Mouse (Mus musculus) hindbrain, embryonic 13.5 days (tissue): ENCODE measurements around the gene Nrp2. TPM values are rescaled to one million over a fixed set of nuclear protein-coding genes. Genes with fewer than 3 reads are reported as not detected.

Experiments
- ATAC-seq: fragments of 200-750 bp; cut with Nextera tagmentation; 2 replicates; pipeline ENCODE4 v1.8.0; 2017; ENCODE audit warnings: moderate TSS enrichment; ENCODE audit not compliant: low FRiP score
- H3K27ac ChIP-seq: fragments of 300-500 bp; sonication (generic); 2 replicates; pipeline ENCODE4 v1.5.1; 2015; ENCODE audit warnings: inconsistent platforms, mild to moderate bottlenecking, moderate library complexity
- H3K27me3 ChIP-seq: fragments of 300-500 bp; sonication (generic); 2 replicates; pipeline ENCODE4 v1.6.1; 2015; ENCODE audit warnings: mild to moderate bottlenecking, inconsistent platforms
- H3K36me3 ChIP-seq: fragments of 300-500 bp; sonication (generic); 2 replicates; pipeline ENCODE4 v1.6.1; 2015; ENCODE audit warnings: mild to moderate bottlenecking, inconsistent platforms
- H3K4me1 ChIP-seq: fragments of 300-500 bp; sonication (generic); replicated peaks from 2 replicates; pipeline ENCODE4 v1.6.1; 2015; ENCODE audit warnings: inconsistent platforms
- H3K4me2 ChIP-seq: fragments of 300-500 bp; sonication (generic); 2 replicates; pipeline ENCODE4 v1.6.1; 2015; ENCODE audit warnings: inconsistent platforms, mild to moderate bottlenecking, moderate library complexity
- H3K4me3 ChIP-seq: fragments of 300-500 bp; sonication (generic); 2 replicates; pipeline ENCODE4 v1.5.1; 2015; ENCODE audit warnings: mild to moderate bottlenecking, inconsistent platforms
- H3K9ac ChIP-seq: fragments of 300-500 bp; sonication (generic); 2 replicates; pipeline ENCODE4 v1.6.1; 2015; ENCODE audit warnings: mild to moderate bottlenecking, inconsistent platforms
- H3K9me3 ChIP-seq: fragments of 300-500 bp; sonication (generic); 2 replicates; pipeline ENCODE4 v1.6.1; 2016; ENCODE audit warnings: inconsistent platforms
- WGBS: fragments of 180-500 bp; shearing (Covaris S2); methylation state at CpG from one replicate; pipeline ENCODE4 v1.1.7; 2015; 5-methylcytosine and 5-hydroxymethylcytosine counted together
- polyA plus RNA-seq: library from polyadenylated mRNA; unstranded; fragments of >200 nt; fragmentation: Nextera tagmentation; extraction: Ambion mirVana; gene quantifications from 2 replicates; pipeline ENCODE4 v1.2.1, GENCODE M21; 2015

Nrp2 gene
- polyA plus RNA-seq, 1 experiment from 2014 or later: 35.7 TPM

DNA sequence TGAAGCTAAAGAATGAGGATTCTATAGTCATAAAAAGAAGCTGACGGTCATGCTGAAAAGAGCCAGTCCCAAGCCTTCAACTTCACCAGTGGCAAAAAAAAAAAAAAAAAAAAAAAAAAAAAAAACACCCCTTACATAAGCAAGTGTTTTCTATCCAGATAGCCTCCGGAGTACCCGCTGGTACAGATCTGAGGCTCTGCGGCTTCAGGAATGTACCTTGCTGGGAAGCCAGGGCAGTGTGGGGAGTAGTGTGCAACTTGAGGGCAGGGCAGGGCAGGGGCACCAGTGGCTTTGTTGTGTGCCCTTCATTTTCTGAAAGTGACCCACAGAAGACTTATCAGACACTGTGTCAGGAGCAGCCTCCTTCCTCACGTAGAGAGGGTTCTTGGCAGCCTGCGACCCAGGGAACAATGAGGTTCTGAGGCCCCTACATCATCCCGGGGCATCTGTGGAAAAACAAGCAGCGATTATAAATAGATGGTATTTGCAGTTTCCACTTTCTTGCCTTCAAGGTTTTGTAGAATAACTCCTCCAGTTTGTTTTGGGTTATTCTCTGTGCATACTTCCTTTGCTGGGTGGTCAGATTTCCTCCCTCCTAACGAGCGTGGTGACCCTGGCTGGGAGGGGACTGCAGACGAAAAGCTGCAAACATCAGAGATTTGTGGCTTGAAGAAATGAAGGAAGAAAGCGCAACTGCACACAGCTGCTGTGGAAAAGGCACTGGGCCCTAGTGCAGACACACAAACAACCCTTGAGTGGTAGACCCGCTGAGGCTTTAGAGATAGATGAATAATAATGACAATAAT is 26.5 kb downstream of the Nrp2 start:
- Histone ChIP-seq H3K4me1 (peaks cover 41% of the 10 kb centered on the region), H3K27me3 (0 out of 2 replicates have a peak, but pooled peaks cover 2% of the 10 kb centered on the region), H3K4me2 (no peak overlapping the region), H3K36me3 (peaks cover 7% of the 10 kb centered on the region), H3K9me3 (no peaks in the 10 kb centered on the region), H3K4me3 (no peak overlapping the region), H3K27ac (0 out of 2 replicates have a peak overlapping the region, but pooled peaks have one; percentile 55), H3K9ac (no peak overlapping the region)
- no peak for ATAC-seq
- 54% methylated on average over 13 of the region's 13 CpGs for WGBS

DNA sequence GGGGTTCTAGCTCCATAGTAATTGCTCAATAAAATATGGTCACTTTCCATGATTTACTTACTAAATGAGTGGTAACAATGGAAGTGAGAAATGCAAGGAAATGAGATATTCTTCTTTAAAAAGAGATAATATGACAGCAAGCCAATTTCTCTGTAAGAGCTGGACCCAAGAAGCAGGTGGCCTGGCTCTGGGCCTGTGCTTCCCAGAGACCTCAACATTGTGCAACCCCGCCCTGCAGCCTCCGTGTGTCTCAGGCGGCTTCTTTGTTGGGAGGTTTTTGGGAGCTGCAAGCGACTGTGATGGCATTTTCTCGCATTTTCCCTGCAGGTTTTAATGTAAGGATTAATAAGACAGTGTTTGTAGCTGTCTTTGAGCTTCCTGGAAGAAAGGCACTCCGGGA is 29.0 kb downstream of the Nrp2 start:
- no peak for ATAC-seq
- Histone ChIP-seq H3K9ac (no peak overlapping the region), H3K9me3 (no peaks in the 10 kb centered on the region), H3K4me2 (no peak overlapping the region), H3K4me3 (no peak overlapping the region), H3K4me1 (peaks cover 40% of the 10 kb centered on the region), H3K27me3 (0 out of 2 replicates have a peak, but pooled peaks cover 8% of the 10 kb centered on the region), H3K36me3 (peaks cover 4% of the 10 kb centered on the region; the same call in 1 of the 2 replicates), H3K27ac (no peak overlapping the region)
- 79% methylated on average over 6 of the region's 6 CpGs for WGBS

DNA sequence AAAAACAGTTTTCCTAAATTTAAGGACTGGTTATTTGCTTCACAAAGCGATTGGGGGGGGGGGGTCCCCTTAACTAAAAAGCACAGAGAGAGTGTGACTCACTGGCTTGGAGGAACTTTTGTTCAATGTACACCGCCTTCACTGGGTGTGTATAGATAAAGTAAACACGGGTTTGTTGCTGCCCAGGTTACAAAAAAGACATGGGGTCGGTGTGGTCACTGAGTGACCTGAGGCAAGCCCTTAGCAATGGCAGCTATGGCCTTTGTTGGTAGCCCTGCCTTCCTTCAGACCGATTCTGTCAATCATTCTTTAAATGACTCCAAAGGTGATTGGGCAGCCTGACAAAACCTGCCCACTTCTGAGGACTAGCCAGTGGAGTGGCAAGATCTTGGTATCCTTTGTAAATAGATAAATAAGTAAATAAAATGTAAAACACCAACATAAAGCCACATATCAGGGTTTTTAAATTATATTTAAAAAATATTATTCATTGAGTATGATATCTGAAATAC is 31.4 kb downstream of the Nrp2 start:
- Histone ChIP-seq H3K4me2 (no peak overlapping the region), H3K27me3 (0 out of 2 replicates have a peak, but pooled peaks cover 8% of the 10 kb centered on the region), H3K36me3 (peaks cover 12% of the 10 kb centered on the region), H3K27ac (no peak overlapping the region), H3K9me3 (no peaks in the 10 kb centered on the region), H3K9ac (no peak overlapping the region), H3K4me3 (no peak overlapping the region), H3K4me1 (peaks cover 22% of the 10 kb centered on the region; the same call in 1 of the 2 replicates)
- 64% methylated on average over 5 of the region's 5 CpGs for WGBS
- ATAC-seq: no peak

DNA sequence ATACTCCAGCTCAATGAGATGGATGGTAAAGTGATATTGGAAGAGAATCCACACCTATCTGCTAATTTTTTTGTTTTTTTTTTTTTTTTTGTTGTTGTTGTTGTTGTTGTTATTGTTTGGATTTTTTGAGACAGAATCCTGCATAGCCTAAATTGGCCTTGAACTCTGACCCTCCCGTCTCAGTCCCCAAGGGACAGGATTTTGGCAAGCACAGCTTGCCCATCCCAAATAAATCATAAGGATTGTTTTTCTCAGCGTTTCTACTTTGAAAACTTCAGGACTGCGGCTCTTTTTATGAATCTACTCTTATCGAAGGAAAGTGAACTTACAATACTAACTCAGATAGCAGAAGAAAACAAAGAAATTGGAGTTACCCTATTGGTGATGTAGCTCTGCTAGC is 31.9 kb downstream of the Nrp2 start:
- H3K4me3 ChIP-seq: no peak overlapping the region
- H3K27me3 ChIP-seq: 0 out of 2 replicates have a peak, but pooled peaks cover 8% of the 10 kb centered on the region
- no peak overlapping the region for H3K9ac ChIP-seq
- H3K36me3 ChIP-seq: peaks cover 17% of the 10 kb centered on the region
- no peak for ATAC-seq
- WGBS: 88% methylated on average over 4 of the region's 4 CpGs
- H3K4me1 ChIP-seq: peaks cover 17% of the 10 kb centered on the region; the same call in 1 of the 2 replicates
- no peak overlapping the region for H3K27ac ChIP-seq
- no peaks in the 10 kb centered on the region for H3K9me3 ChIP-seq
- no peak overlapping the region for H3K4me2 ChIP-seq

GRCm38 (mm10) chr1:62735835-62736234 is 32.8 kb downstream of the Nrp2 start:
- H3K27me3 ChIP-seq: 0 out of 2 replicates have a peak, but pooled peaks cover 8% of the 10 kb centered on the region
- H3K9me3 ChIP-seq: no peaks in the 10 kb centered on the region
- no peak overlapping the region for H3K4me2 ChIP-seq
- H3K4me3 ChIP-seq: no peak overlapping the region
- H3K4me1 ChIP-seq: peaks cover 16% of the 10 kb centered on the region; the same call in 1 of the 2 replicates
- WGBS: 87% methylated on average over 4 of the region's 4 CpGs
- peaks cover 25% of the 10 kb centered on the region for H3K36me3 ChIP-seq
- H3K27ac ChIP-seq: no peak overlapping the region
- no peak for ATAC-seq
- no peak overlapping the region for H3K9ac ChIP-seq

GRCm38 (mm10) chr1:62736455-62737012 is 33.4 kb downstream of the Nrp2 start:
- Histone ChIP-seq H3K36me3 (peaks cover 25% of the 10 kb centered on the region), H3K4me1 (peaks cover 16% of the 10 kb centered on the region; the same call in 1 of the 2 replicates), H3K4me3 (no peak overlapping the region), H3K27ac (peak overlapping the region; percentile 12; the same call in 1 of the 2 replicates), H3K9me3 (no peaks in the 10 kb centered on the region), H3K9ac (no peak overlapping the region), H3K4me2 (no peak overlapping the region), H3K27me3 (0 out of 2 replicates have a peak, but pooled peaks cover 8% of the 10 kb centered on the region)
- ATAC-seq: no peak
- 61% methylated on average over 8 of the region's 8 CpGs for WGBS

GRCm38 (mm10) chr1:62738165-62738564 is 35.1 kb downstream of the Nrp2 start:
- no peaks in the 10 kb centered on the region for H3K9me3 ChIP-seq
- no peak overlapping the region for H3K4me3 ChIP-seq
- H3K4me2 ChIP-seq: no peak overlapping the region
- peaks cover 28% of the 10 kb centered on the region for H3K4me1 ChIP-seq
- H3K36me3 ChIP-seq: peaks cover 25% of the 10 kb centered on the region
- H3K27ac ChIP-seq: no peak overlapping the region
- 0 out of 2 replicates have a peak, but pooled peaks cover 6% of the 10 kb centered on the region for H3K27me3 ChIP-seq
- H3K9ac ChIP-seq: no peak overlapping the region
- 77% methylated on average over 11 of the region's 11 CpGs for WGBS
- ATAC-seq: no peak

DNA sequence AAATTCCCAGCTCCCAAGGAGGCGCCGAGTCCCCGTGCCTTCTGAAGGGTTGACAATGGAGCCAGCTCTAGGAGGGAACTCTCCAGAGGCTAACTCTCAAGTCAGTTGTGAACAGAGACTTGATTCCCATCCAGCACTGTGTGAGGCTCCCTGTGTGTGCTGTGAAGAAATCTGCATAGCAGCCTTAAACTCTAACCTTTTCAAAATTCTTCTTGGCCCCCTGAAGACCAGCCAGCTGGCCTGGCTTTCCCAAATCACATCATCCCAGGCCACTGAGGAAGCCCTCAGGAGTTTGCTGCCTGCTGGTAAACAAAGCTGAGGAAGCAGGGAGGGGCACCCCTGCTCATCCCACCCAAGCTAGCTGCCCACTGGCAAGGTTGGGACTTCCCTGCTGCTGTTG is 39.0 kb downstream of the Nrp2 start:
- Histone ChIP-seq H3K9ac (no peak overlapping the region), H3K9me3 (no peaks in the 10 kb centered on the region), H3K4me1 (peaks cover 18% of the 10 kb centered on the region), H3K27me3 (peaks cover 7% of the 10 kb centered on the region), H3K27ac (0 out of 2 replicates have a peak overlapping the region, but pooled peaks have one; percentile 31), H3K36me3 (peaks cover 53% of the 10 kb centered on the region), H3K4me2 (no peak overlapping the region), H3K4me3 (no peak overlapping the region)
- 24% methylated on average over 3 of the region's 3 CpGs for WGBS
- ATAC-seq: no peak

GRCm38 (mm10) chr1:62743064-62743694 is 40.1 kb downstream of the Nrp2 start:
- peaks cover 18% of the 10 kb centered on the region for H3K4me1 ChIP-seq
- H3K27me3 ChIP-seq: peaks cover 13% of the 10 kb centered on the region
- WGBS: 14% methylated on average over 8 of the region's 8 CpGs
- no peaks in the 10 kb centered on the region for H3K9me3 ChIP-seq
- H3K9ac ChIP-seq: no peak overlapping the region; the same call in 1 of the 2 replicates
- peak overlapping the region; percentile 31; the same call in 1 of the 2 replicates for H3K27ac ChIP-seq
- H3K36me3 ChIP-seq: peaks cover 62% of the 10 kb centered on the region
- ATAC-seq: 0 out of 2 replicates have a peak, but pooled peaks have one; percentile 24
- H3K4me2 ChIP-seq: no peak overlapping the region
- H3K4me3 ChIP-seq: no peak overlapping the region

GRCm38 (mm10) chr1:62745889-62746288 is 42.8 kb downstream of the Nrp2 start:
- Histone ChIP-seq H3K9me3 (no peaks in the 10 kb centered on the region), H3K4me2 (no peak overlapping the region), H3K36me3 (peaks cover 51% of the 10 kb centered on the region), H3K4me3 (no peak overlapping the region), H3K4me1 (peaks cover 34% of the 10 kb centered on the region), H3K9ac (no peak overlapping the region), H3K27ac (no peak overlapping the region), H3K27me3 (peaks cover 27% of the 10 kb centered on the region)
- no peak for ATAC-seq
- 89% methylated on average over 8 of the region's 8 CpGs for WGBS

DNA sequence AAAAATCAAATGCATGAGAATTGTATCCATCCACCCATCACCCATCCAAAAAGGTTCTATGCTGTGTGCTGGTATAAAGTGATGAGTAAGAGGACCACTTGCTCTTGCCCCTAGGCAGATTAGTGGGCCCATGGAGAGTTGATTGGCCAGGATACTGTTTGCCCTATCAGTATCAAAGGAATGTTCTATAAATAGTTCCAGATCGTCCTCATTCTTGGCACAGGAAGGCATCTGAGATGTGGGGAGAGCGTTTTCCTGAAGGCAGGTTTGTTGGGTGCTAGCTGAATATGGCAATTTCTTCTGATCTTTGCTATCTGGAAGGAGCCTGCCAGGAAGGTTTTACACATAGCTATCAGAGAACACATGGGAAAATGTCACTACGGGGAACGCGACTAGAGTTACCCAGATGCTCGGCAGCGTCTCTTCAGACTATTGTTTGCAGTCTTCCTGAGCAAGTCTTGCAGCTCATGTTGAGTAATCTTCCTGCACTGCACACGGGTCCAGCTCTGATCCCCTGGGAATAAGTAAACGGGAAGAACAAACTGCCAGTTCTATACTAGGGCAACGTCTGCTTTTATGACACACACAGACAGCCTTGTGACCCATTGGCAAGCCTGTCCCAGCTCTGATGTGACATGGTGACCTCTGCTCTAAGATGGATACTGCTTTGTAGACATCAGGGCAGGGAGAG is 44.5 kb downstream of the Nrp2 start:
- no peak overlapping the region for H3K4me2 ChIP-seq
- no peak overlapping the region for H3K27ac ChIP-seq
- ATAC-seq: no peak
- H3K27me3 ChIP-seq: peaks cover 27% of the 10 kb centered on the region
- H3K9me3 ChIP-seq: no peaks in the 10 kb centered on the region
- peaks cover 51% of the 10 kb centered on the region for H3K36me3 ChIP-seq
- H3K4me1 ChIP-seq: peaks cover 42% of the 10 kb centered on the region
- WGBS: 55% methylated on average over 10 of the region's 10 CpGs
- H3K4me3 ChIP-seq: no peak overlapping the region
- H3K9ac ChIP-seq: no peak overlapping the region
